Mouse (Mus musculus) regulatory T cell (primary cell): ENCODE data around the gene Ino80e.

Experiments
- in situ Hi-C: fragments of 300-600 bp; cut with MboI, MseI; formaldehyde crosslinking; loops from one replicate; pipeline ENCODE4 v1.15.1; 2025; ENCODE audit warnings: high pct_unique_total_duplicates

Gene Ino80e

DNA sequence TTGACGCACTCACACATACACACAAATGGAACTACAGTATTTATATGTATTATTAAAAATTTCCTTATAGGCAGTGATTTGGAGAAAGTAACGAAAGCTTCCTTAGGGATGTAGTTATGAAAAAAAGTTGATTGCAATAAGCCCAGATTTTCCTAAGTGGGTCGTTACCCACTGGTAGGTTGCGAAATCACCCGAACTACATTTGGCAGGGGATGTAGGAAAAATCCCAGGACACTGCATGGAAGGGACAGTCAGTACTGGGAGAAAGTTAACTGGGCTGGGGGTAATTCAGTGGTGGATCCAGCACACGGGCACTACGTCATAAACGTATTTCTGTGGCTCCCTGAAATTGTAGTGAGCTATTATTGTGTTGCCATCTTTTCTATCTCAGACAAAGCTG, 45.7 kb downstream of the Ino80e start:
- in situ Hi-C loops = no loop called here

DNA sequence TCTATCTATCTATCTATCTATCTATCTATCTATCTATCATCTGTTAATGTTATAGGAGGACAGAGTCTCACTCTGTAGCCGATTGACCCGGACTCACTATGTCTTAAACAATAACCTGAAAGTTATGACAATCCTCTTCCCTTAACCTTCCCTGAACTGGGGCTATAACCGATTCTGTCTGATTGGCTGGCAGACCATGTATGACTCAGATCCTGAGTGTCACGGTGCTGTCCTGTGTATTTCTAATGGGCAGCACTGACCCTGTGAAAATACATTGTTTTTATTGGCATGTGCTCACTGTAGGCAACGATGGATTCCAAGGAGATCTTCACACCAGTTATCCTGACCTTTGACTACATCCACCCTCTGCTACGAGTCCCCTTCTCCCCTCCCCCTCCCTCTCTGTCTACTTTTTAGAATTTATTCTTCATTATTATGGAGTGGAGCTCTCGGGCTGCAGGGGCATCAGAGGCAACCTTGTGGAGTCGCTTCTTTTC, 46.4 kb downstream of the Ino80e start:
- in situ Hi-C loops = no loop called here

DNA sequence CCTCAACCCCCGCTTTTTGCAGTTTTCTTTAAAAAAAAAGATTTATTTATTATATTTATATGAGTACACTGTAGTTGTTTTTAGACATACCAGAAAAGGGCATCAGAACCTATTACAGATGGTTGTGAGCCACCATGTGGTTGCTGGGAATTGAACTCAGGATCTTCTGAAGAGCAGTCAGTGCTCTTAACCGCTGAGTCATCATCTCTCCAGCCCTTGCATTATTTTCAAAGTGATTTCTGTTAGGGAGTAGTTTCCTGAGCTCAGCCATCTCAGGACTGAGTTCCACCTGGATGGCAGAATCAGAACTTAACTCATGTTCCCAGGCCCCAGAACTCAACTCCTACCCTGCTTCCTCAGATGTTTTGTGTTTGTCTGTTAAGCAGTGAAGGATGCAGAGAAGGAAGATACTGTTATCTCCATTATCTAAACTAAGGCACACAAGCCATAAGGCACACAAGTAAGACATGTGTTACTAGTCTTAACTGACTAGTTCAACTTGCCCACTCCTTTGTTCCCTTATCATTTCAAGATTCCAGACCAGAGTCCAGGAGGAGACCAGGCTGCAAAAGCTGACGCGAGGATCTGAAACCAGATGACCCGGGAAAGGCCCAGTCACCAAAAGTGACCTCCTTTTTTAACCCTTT, 52.3 kb downstream of the Ino80e start:
- in situ Hi-C loops = no loop called here

DNA sequence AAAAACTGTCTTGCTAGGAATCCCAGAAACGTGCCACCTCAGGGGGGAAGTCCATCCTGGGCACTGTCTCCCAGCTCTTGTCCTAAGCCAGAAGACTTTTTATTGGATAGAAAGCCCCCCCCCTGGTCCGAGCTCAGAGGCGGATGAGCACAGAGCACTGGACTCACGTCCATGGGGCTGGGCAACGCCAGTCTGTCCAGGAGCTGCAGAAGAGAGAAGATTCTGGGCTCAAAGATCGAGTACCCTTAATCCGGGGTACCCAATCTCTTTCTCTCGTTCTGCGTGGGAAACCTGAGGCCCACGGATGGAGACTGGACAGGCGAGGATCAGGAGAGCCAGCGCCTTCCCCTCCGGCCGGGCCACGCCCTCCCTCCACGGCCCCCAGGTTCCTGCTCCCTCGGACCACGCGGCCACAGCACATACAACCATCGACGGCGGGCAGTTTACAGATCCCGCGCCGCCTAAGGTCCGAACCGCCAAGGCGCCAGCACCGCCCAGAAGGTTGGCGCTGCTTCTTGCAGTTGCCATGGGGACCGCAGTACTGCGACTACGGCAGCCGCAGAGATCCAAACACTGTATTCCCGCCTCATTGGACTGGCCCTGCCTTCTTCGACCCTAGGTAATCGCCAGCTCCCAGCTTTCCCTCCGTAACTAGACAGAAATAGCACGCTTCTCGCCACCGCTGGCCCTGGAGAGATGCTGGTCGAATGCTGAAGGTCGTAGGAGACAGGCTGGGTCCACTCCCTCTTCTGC, 53.3 kb downstream of the Ino80e start:
- in situ Hi-C loops = no loop called here

DNA sequence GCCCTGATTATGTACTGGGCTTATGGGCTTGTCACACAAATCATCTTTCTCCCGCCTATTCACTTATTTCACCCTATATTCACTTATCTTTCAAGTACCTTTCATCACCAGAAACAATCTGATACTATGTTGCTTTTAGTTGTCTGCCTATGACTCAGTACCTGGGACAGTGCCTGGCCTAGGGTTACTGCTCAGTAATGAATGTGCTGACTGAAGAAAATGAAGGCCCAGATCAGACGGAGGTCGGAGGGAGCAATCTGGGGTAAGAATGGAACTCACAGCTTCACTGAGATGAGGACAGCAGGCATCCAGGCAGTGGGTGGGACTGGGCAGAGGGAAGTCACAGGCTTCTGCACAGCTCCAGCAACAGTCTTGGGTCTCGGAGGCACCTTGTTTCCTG, 54.8 kb downstream of the Ino80e start:
- in situ Hi-C loops = no loop called here

DNA sequence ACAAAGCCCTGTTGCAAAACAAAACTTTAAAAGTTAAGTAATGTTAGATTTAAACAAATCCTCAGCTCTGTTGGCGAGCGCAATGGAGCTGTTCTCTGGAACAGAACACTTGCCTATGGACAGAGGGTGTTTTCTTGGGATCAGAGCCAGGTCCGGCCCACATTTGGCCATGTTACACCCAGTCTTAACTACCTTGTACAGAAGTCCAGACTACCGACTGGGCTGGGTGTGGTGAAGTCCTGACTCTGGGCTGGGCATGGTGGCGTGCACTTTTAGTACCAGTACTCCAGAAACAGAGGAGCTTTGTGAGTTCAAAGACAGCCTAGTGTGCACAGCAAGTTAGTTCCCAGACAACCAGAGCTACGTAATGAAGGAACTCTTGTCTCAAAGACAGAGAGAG, 55.2 kb downstream of the Ino80e start:
- in situ Hi-C loops = no loop called here

DNA sequence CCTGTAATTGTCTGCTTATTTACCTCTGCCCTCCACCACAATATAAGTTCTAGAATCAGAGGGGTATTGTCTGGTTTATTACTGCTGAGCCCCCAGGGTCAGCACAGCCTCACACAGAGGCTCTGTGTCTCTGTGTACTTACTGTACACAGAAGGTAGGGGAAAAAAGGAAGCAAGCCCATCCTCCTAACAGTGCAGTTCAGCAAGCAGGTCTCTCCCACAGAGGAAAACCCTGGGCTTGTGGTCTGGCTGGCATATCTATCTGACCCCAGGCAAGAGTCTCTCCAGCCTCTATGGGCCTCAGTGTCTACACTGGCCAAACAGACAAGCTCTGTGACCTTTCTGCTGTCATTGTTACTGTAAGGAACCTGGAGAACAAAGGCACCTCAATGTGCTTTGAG, 58.4 kb downstream of the Ino80e start:
- in situ Hi-C loops = no loop called here

DNA sequence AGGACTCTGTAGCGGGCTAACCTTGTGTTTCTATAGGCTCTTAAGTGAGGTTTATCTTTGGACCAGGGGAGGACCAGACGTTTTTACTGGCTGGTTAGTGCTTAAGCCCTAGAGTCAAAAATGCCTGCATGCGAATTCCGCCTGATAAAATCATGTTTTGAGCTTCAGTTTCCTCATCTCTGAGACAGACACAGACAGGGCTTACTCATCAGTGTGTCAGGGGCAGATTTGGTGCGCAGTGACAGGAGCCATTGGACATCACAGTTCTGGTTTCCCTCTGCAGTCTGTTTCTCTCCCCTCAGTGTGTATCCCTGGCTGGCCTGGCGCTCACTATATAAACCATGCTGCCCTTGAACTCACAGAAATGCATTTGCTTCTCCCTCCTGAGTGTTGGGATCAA, 59.0 kb downstream of the Ino80e start:
- in situ Hi-C loops = no loop called here

DNA sequence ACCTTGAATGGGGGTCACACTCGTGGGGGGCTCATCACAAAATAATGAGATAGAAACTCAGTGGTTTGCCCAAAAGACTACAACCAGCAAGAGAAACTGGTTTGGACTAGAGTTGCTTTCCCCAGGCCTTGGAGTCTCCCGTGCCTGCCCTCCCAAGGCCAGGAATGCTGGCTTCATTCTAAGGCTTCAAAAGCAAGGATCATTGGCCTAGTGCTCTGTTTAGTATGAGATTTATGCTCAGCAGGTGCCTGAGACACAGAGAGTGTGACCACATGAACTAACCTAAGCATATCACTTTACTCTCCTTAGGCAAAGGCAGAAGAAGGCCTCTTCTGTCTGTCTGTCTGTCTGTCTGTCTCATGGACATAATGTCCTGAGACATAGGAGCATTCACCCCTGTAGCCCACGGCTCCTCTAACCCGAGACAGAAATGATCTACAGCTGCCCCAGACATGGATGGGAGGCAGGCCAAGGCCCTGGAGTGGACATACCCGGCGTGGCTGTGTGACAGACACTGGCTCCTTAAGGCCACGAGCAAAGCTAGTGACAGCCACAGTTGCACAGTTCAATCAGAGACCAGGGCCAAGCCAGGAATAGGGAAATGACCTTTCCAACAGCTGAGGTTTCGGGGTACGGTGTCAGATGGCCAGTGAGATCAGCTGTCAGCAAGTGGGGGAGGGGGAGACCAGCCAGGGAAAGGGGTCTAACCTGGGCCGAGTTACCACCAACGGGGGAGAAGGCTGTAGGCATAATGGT, 59.9 kb downstream of the Ino80e start:
- in situ Hi-C loops = no loop called here

DNA sequence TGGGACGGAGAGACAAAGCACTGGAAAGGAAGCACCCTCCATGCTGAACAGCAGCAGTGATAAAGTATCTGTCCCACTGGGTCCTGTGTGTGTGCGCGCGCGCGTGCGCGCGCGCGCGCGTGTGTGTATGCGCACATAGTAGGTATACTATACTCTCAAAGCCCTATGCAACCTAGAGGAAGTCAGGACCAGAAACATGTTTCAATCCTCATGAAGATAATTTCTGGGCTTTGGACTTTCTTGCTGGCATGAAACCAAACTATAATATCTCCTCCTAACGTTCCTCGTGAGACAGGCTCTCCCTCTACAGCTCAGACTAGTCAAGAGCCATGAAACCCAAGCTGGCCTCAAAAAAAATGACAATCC, 61.1 kb downstream of the Ino80e start:
- in situ Hi-C loops = no loop called here
